Mouse (Mus musculus): Measurements from ENCODE around the gene Ceacam13. TPM values are rescaled to one million over a fixed set of nuclear protein-coding genes. Genes with fewer than 3 reads are reported as not detected.
"Not testable (repeated sequence)": the region's sequence is repeated elsewhere in the genome, so short reads cannot be mapped to it uniquely, and the experiment has no call there.

Ceacam13 gene
- not detected in 2 replicates for polyA plus RNA-seq (2015; fragmentation: Nextera tagmentation; extraction: Ambion mirVana)

DNA sequence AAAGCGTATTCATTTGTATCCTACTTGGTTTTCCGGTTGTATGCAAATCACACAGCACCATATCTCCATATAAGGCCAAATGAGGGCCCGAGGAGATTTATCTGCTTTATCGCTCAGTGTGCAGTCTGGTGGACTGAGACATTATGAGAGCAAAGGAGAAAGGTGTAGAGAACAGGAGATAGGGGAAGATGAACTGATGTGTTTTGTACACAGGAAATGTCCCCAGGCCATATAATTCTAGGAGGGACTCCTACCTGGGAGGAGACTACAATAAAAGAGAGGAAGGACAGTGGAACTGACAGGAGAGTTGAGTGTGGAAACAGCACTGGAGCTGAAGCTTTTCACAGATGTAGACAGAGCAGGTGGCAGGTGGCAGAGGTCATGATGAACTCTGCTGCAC is at the start of gene Ceacam13:
Gene Ceacam13 (plus strand): TSS at position 301 of the 400 bp plus-strand sequence.
- Histone ChIP-seq H3K4me3 (replicated peaks) (no peak within 1 kb of the TSS), H3K36me3 (replicated peaks) (no peaks in the 10 kb centered on the region), H3K27ac (replicated peaks) (no peak within 1 kb of the TSS), H3K4me1 (replicated peaks) (no peaks in the 10 kb centered on the region), H3K9me3 (replicated peaks) (no peaks in the 10 kb centered on the region), H3K9ac (no peak within 1 kb of the TSS), H3K4me2 (no peak within 1 kb of the TSS), H3K27me3 (no peaks in the 10 kb centered on the region)
- WGBS (ENCODE audit: insufficient replicate concordance), result 49% methylated on average over 4 of the region's 4 CpGs
- ATAC-seq (ENCODE audit: insufficient read depth), result no peak

DNA sequence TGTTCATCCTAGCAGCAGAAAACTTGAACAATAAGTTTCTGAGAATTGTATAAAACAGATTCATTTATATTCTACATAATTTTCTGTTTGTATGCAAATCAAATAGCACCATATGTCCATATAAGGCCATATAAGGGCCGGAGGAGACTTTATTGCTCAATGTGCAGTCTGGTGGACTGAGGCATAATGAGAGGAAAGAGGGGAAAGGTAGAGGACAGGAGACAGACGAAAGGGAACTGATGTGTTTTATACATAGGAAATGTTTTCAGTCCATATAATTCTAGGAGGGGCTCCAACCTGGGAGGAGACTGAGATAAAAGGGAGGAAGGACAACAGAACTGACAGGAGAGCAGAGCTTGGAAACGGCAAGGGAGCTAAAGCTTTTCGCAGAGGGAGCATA is 37.9 kb upstream of the Ceacam13 start, which contains the start of gene Ceacam11:
Gene Ceacam11 (plus strand): TSS at position 301 of the 400 bp plus-strand sequence.
- Histone ChIP-seq H3K4me2 (no peak within 1 kb of the TSS), H3K4me1 (replicated peaks) (no peaks in the 10 kb centered on the region), H3K36me3 (replicated peaks) (no peaks in the 10 kb centered on the region), H3K27me3 (no peaks in the 10 kb centered on the region), H3K9ac (no peak within 1 kb of the TSS), H3K9me3 (replicated peaks) (no peaks in the 10 kb centered on the region), H3K4me3 (replicated peaks) (no peak within 1 kb of the TSS), H3K27ac (replicated peaks) (no peak within 1 kb of the TSS)
- ATAC-seq (ENCODE audit: insufficient read depth), result no peak
- WGBS (ENCODE audit: insufficient replicate concordance), result 51% methylated on average over 4 of the region's 4 CpGs

DNA sequence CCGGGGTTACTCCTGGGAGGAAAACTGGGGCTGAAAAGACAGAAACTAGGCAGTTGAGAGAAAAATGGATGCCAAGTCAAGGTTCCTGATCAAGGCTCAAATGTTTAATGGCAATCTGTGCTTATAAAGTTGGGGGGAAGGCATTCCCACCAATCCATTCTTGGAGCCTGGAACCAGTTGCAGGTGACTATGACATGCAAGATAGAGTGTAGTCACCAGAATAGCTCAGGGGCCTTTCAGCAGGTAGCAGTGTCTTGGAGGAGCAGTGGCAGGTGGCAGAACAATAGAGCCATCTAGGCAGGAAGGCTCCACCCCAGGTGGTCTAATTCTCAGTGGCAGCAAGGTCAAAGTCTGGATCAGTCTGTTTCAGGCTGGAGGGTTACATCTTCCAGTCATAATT is 8.6 kb upstream of the Ceacam13 start:
- H3K27ac ChIP-seq (replicated peaks); H3K9ac ChIP-seq; H3K4me1 ChIP-seq (replicated peaks); H3K4me2 ChIP-seq; H3K4me3 ChIP-seq (replicated peaks); ATAC-seq (ENCODE audit: insufficient read depth); H3K36me3 ChIP-seq (replicated peaks); H3K9me3 ChIP-seq (replicated peaks); H3K27me3 ChIP-seq: not testable (repeated sequence)
- 82% methylated on average over 1 of the region's 1 CpGs for WGBS (ENCODE audit: insufficient replicate concordance)

DNA sequence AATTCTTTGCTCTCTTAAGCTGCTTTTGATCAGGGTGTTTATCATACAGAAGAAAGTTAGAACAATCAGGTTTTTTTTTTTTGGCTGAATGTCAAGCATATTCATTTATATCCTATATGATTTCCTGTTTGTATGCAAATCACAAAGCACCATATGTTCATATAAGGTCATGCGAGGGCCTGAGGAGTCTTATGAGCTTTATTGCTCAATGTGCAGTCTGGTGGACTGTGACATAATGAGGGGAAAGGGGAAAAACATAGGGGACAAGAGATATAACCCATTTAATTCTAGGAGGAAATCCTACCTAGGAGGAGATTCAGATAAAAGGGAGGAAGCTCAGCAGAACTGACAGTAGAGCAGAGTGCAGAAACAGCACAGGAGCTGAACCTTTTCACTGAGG is 55.9 kb downstream of the Ceacam13 start, which contains the start of gene Ceacam12:
Gene Ceacam12 (plus strand): TSS at position 301 of the 400 bp plus-strand sequence.
- WGBS (ENCODE audit: insufficient replicate concordance), result 40% methylated on average over 1 of the region's 1 CpGs
- H3K9me3 ChIP-seq (replicated peaks), result no peaks in the 10 kb centered on the region; the same call in 1 of the 2 replicates
- no peaks in the 10 kb centered on the region for H3K36me3 ChIP-seq (replicated peaks)
- no peak within 1 kb of the TSS for H3K4me3 ChIP-seq (replicated peaks)
- no peak within 1 kb of the TSS for H3K4me2 ChIP-seq
- H3K9ac ChIP-seq, result no peak within 1 kb of the TSS
- no peaks in the 10 kb centered on the region for H3K4me1 ChIP-seq (replicated peaks)
- H3K27me3 ChIP-seq, result no peaks in the 10 kb centered on the region
- H3K27ac ChIP-seq (replicated peaks), result no peak within 1 kb of the TSS
- no peak for ATAC-seq (ENCODE audit: insufficient read depth)

Small RNA genes lying within 50 kb of the gene (microRNA-seq; reads per million reads assigned to microRNA genes)
- gene Gm22414, result not detected

Other genes with a start within 250 kb of the Ceacam13 start
- not detected in 2 replicates for gene Ceacam14, start 197.3 kb upstream of the Ceacam13 start, polyA plus RNA-seq (2015; fragmentation: Nextera tagmentation; extraction: Ambion mirVana)
- gene Gm5155, start 138.1 kb upstream of the Ceacam13 start, polyA plus RNA-seq (2015; fragmentation: Nextera tagmentation; extraction: Ambion mirVana), result not detected in 2 replicates
- not detected in 2 replicates for gene Ceacam11, start 37.8 kb upstream of the Ceacam13 start, polyA plus RNA-seq (2015; fragmentation: Nextera tagmentation; extraction: Ambion mirVana)
- not detected in 2 replicates for gene Ceacam12, start 56.0 kb downstream of the Ceacam13 start, polyA plus RNA-seq (2015; fragmentation: Nextera tagmentation; extraction: Ambion mirVana)
- gene Igfl3, start 166.6 kb downstream of the Ceacam13 start, polyA plus RNA-seq (2015; fragmentation: Nextera tagmentation; extraction: Ambion mirVana), result not detected in 2 replicates
- not detected in 2 replicates for gene Mill1, start 235.5 kb downstream of the Ceacam13 start, polyA plus RNA-seq (2015; fragmentation: Nextera tagmentation; extraction: Ambion mirVana)

All from liver, embryonic 15.5 days (tissue).